Mouse (Mus musculus): ENCODE data around the gene Itgb4.
"Not testable (repeated sequence)": the region's sequence is repeated elsewhere in the genome, so short reads cannot be mapped to it uniquely, and the experiment has no call there.

The Itgb4 gene

GRCm38 (mm10) chr11:116008832-116009375, 34.4 kb downstream of the Itgb4 start:
- DNase-seq (ENCODE audit: low read depth, low spot score) = no peak

GRCm38 (mm10) chr11:116009661-116010060, 35.2 kb downstream of the Itgb4 start:
- DNase-seq (ENCODE audit: low read depth, low spot score) = no peak

- DNase-seq (ENCODE audit: low read depth, low spot score) = no peak
These were observed 35.6 kb downstream of the Itgb4 start for GRCm38 (mm10) chr11:116010146-116010545.

GRCm38 (mm10) chr11:116010948-116011347, 36.4 kb downstream of the Itgb4 start:
- no peak for DNase-seq (ENCODE audit: low read depth, low spot score)

GRCm38 (mm10) chr11:116011529-116012261, 37.2 kb downstream of the Itgb4 start:
- peak; percentile 61 for DNase-seq (ENCODE audit: low read depth, low spot score)

GRCm38 (mm10) chr11:116012262-116012947, 37.9 kb downstream of the Itgb4 start, which contains the start of gene Galk1:
Galk1 (minus strand) TSS chr11:116012719.
- peak; percentile 98 for DNase-seq (ENCODE audit: low read depth, low spot score)

- DNase-seq (ENCODE audit: low read depth, low spot score) = no peak
These were observed 40.3 kb downstream of the Itgb4 start for GRCm38 (mm10) chr11:116014821-116015220.

GRCm38 (mm10) chr11:116018106-116018505, 43.6 kb downstream of the Itgb4 start:
- DNase-seq (ENCODE audit: low read depth, low spot score) = peak; percentile 92

- not testable (repeated sequence) for DNase-seq (ENCODE audit: low read depth, low spot score)
These were observed 44.4 kb downstream of the Itgb4 start for GRCm38 (mm10) chr11:116018867-116019266.

GRCm38 (mm10) chr11:116019360-116019791, 44.9 kb downstream of the Itgb4 start:
- no peak for DNase-seq (ENCODE audit: low read depth, low spot score)

- peak; percentile 48 for DNase-seq (ENCODE audit: low read depth, low spot score)
These were observed 45.5 kb downstream of the Itgb4 start for GRCm38 (mm10) chr11:116019976-116020411.

GRCm38 (mm10) chr11:116020519-116020922, 46.0 kb downstream of the Itgb4 start:
- peak; percentile 58 for DNase-seq (ENCODE audit: low read depth, low spot score)

GRCm38 (mm10) chr11:116021328-116022220, 47.1 kb downstream of the Itgb4 start:
- DNase-seq (ENCODE audit: low read depth, low spot score) = no peak

- no peak for DNase-seq (ENCODE audit: low read depth, low spot score)
These were observed 47.8 kb downstream of the Itgb4 start for GRCm38 (mm10) chr11:116022256-116022780.

- DNase-seq (ENCODE audit: low read depth, low spot score) = not testable (repeated sequence)
These were observed 48.7 kb downstream of the Itgb4 start for GRCm38 (mm10) chr11:116023074-116023770.

- DNase-seq (ENCODE audit: low read depth, low spot score) = peak; percentile 85
These were observed 49.4 kb downstream of the Itgb4 start for GRCm38 (mm10) chr11:116023771-116024355.

GRCm38 (mm10) chr11:116024356-116024808, 49.9 kb downstream of the Itgb4 start:
- DNase-seq (ENCODE audit: low read depth, low spot score) = peak; percentile 99

GRCm38 (mm10) chr11:116025056-116025845, 50.7 kb downstream of the Itgb4 start:
- no peak for DNase-seq (ENCODE audit: low read depth, low spot score)

GRCm38 (mm10) chr11:116027756-116028155, 53.2 kb downstream of the Itgb4 start, which contains the start of gene H3f3b:
H3f3b (minus strand) TSS chr11:116027962.
- DNase-seq (ENCODE audit: low read depth, low spot score) = peak; percentile 23
